Mouse (Mus musculus): ENCODE data around the gene Nop53. TPM values are rescaled to one million over a fixed set of nuclear protein-coding genes. Genes with fewer than 3 reads are reported as not detected.
A peak's percentile ranks its signal among the peaks of the same experiment; 100 is the strongest.

The Nop53 gene
- total RNA-seq, 2 experiments from 2014 or later, result 152 to 153 TPM

- intact Hi-C loops (cut with DNase I), result no loop called here
- no peak for DNase-seq
Observed at GRCm38 (mm10) chr7:15961798-15962197, 15.9 kb upstream of the Nop53 start.

GRCm38 (mm10) chr7:15961239-15961638, 15.4 kb upstream of the Nop53 start:
- peak in 1 of 2 experiments; percentile 66 for DNase-seq
- intact Hi-C loops (cut with DNase I), result no loop called here

- peak in 1 of 2 experiments; percentile 48 for DNase-seq
- intact Hi-C loops (cut with DNase I), result no loop called here
Observed at GRCm38 (mm10) chr7:15960691-15961090, 14.8 kb upstream of the Nop53 start.

GRCm38 (mm10) chr7:15956143-15956542, 10.3 kb upstream of the Nop53 start:
- DNase-seq, result peak in 1 of 2 experiments; percentile 20
- intact Hi-C loops (cut with DNase I), result no loop called here

- intact Hi-C loops (cut with DNase I), result no loop called here
- peak in 1 of 2 experiments; percentile 43 for DNase-seq
Observed at GRCm38 (mm10) chr7:15955509-15955908, 9.6 kb upstream of the Nop53 start.

GRCm38 (mm10) chr7:15954978-15955443, 9.1 kb upstream of the Nop53 start:
- intact Hi-C loops (cut with DNase I), result no loop called here
- peak; percentile 79 to 81 for DNase-seq

- no peak for DNase-seq
- intact Hi-C loops (cut with DNase I), result no loop called here
Observed at GRCm38 (mm10) chr7:15954436-15954835, 8.6 kb upstream of the Nop53 start.

- DNase-seq, result no peak
- intact Hi-C loops (cut with DNase I), result no loop called here
Observed at GRCm38 (mm10) chr7:15953307-15954074, 7.6 kb upstream of the Nop53 start.

GRCm38 (mm10) chr7:15952416-15952815, 6.5 kb upstream of the Nop53 start:
- DNase-seq, result no peak
- intact Hi-C loops (cut with DNase I), result no loop called here

- DNase-seq, result no peak
- intact Hi-C loops (cut with DNase I), result no loop called here
Observed at GRCm38 (mm10) chr7:15950008-15950407, 4.1 kb upstream of the Nop53 start.

- intact Hi-C loops (cut with DNase I), result no loop called here
- peak in 1 of 2 experiments; percentile 24 for DNase-seq
Observed at GRCm38 (mm10) chr7:15949216-15949790, 3.4 kb upstream of the Nop53 start.

- intact Hi-C loops (cut with DNase I), result loop anchor here (1.0 kb wide), 1 partner anchor 19 kb away; the partner anchor contains the start of gene Ehd2
Observed at GRCm38 (mm10) chr7:15948381-15948941, 2.6 kb upstream of the Nop53 start.

GRCm38 (mm10) chr7:15947653-15948260, 1.9 kb upstream of the Nop53 start:
- intact Hi-C loops (cut with DNase I), result loop anchor here (1.0 kb wide), 1 partner anchor 20 kb away; the partner anchor contains the start of gene Ehd2

More at GRCm38 (mm10) chr7:15948381-15948941, 2.6 kb upstream of the Nop53 start:
- peak; percentile 94 for DNase-seq

GRCm38 (mm10) chr7:15945211-15945610, 663 bp downstream of the Nop53 start:
- DNase-seq, result no peak
- intact Hi-C loops (cut with DNase I), result loop anchor here (2.0 kb wide), 1 partner anchor 14 kb away; no protein-coding TSS in a partner anchor

More at GRCm38 (mm10) chr7:15947653-15948260, 1.9 kb upstream of the Nop53 start:
- DNase-seq, result peak in 1 of 2 experiments; percentile 26

- intact Hi-C loops (cut with DNase I), result loop anchor here (2.0 kb wide), 1 partner anchor 14 kb away; no protein-coding TSS in a partner anchor
- DNase-seq, result no peak
Observed at GRCm38 (mm10) chr7:15944311-15944710, 1.6 kb downstream of the Nop53 start.

GRCm38 (mm10) chr7:15938621-15939020, 7.3 kb downstream of the Nop53 start:
- intact Hi-C loops (cut with DNase I), result no loop called here
- DNase-seq, result no peak

GRCm38 (mm10) chr7:15937491-15937890, 8.4 kb downstream of the Nop53 start:
- intact Hi-C loops (cut with DNase I), result no loop called here
- DNase-seq, result no peak

- intact Hi-C loops (cut with DNase I), result no loop called here
Observed at GRCm38 (mm10) chr7:15933437-15934359, 12.2 kb downstream of the Nop53 start.

GRCm38 (mm10) chr7:15931635-15932034, 14.2 kb downstream of the Nop53 start:
- no peak for DNase-seq
- intact Hi-C loops (cut with DNase I), result loop anchor here (2.0 kb wide), 2 partner anchors 13 to 43 kb away; no protein-coding TSS in a partner anchor

More at GRCm38 (mm10) chr7:15933437-15934359, 12.2 kb downstream of the Nop53 start:
- peak; percentile 67 to 73 for DNase-seq

Measured in heart, postnatal 10 days (tissue).